20 mouse cellular contexts compared by ENCODE assay signal in the genomic region with DNA sequence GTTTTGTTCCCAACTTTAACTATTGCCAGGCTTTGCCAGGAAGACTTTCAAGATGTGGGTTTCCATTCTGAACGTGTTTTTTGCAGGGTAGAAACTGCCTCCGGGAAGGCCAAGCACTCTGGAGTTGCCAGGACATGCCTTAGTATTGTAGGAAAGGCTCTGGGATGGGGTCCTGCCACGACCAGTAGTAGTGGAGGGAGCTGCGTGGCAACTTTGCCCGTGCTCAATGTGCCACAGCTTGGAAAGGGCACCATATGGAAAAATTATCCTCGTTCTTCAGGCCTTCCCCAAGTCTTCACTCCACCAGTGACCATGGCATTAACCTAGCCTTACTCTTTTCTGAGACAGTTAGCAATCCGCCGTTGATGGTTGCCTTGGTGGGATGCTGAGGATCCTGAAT.
DNase-seq lines count a peak whose midpoint lies in the region; TF ChIP-seq lines count a peak whose summit lies in the region.
"Had no signal": no experiment of that assay in that cellular context is flagged by ENCODE, and none has a peak within 500 bp of the region (broad histone marks: within the 10 kb centered on the region; RNA-seq: fewer than 3 reads in every experiment).

No protein-coding gene starts in this region.

- peaks cover 33% of the 10 kb centered on the region for H3K4me1 ChIP-seq in cerebellum, adult 2 months (ENCODE audit: control insufficient read depth, insufficient read depth, low read length)
- H3K4me1 ChIP-seq in brown adipose tissue, adult 24 weeks (ENCODE audit: control insufficient read depth, insufficient read depth, insufficient read length, low read length): peaks cover 44% of the 10 kb centered on the region

- H3K27ac ChIP-seq in cerebellum, adult 2 months (ENCODE audit: insufficient read depth, low read length): peak overlapping the region; percentile 32; the same call in 1 of the 2 replicates
- peak overlapping the region; percentile 96 for H3K27ac ChIP-seq in gastrocnemius, adult 2 months
- H3K27ac ChIP-seq in layer of hippocampus, adult 2 months: peak overlapping the region; percentile 100
- H3K27ac ChIP-seq in brown adipose tissue, adult 24 weeks (replicated peaks; ENCODE audit: low read depth, low read length): peak overlapping the region; percentile 15
- H3K27ac ChIP-seq: embryonic facial prominence, embryonic 10.5 days; embryonic facial prominence, embryonic 13.5 days; forebrain, embryonic 13.5 days; hindbrain, embryonic 10.5 days; hindbrain, embryonic 13.5 days; intestine, embryonic 15.5 days had no signal

- H3K27me3 ChIP-seq in cerebellum, adult 2 months (ENCODE audit: control insufficient read depth, insufficient read depth, low read length): no peaks in the 10 kb centered on the region

- peak in 1 of 2 experiments; percentile 41 for DNase-seq in cerebellum, adult 2 months
- DNase-seq in cerebellum, postnatal 4 days (ENCODE audit: low spot score in 2 of 2): no peak
- no peak for DNase-seq in gastrocnemius, adult 2 months
- DNase-seq in gastrocnemius, adult 18-20 months (ENCODE audit: low spot score): no peak
- no peak for DNase-seq in layer of hippocampus, adult 2 months (ENCODE audit: low spot score in 2 of 2)
- no peak for DNase-seq in layer of hippocampus, postnatal 25 days (ENCODE audit: extremely low spot score in 1 of 2, low spot score in 1 of 2)
- DNase-seq in embryo, embryonic 11 days: no peak
- DNase-seq: adrenal gland, adult 8-10 months; adrenal gland, postnatal 25 days; cerebellum, adult 11 months; cerebellum, adult 9-10 months; gastrocnemius, postnatal 10 days had no signal

- H3K4me3 ChIP-seq in cerebellum, adult 2 months (replicated peaks; ENCODE audit: insufficient read depth, low read depth, low read length): no peak overlapping the region
- H3K4me3 ChIP-seq in gastrocnemius, adult 2 months: no peak overlapping the region
- H3K4me3 ChIP-seq in layer of hippocampus, adult 2 months: no peak overlapping the region
- no peak overlapping the region for H3K4me3 ChIP-seq in brown adipose tissue, adult 24 weeks (ENCODE audit: insufficient read depth, low read depth, low read length)
- H3K4me3 ChIP-seq: embryonic facial prominence, embryonic 10.5 days; embryonic facial prominence, embryonic 13.5 days; erythroblast, embryonic 14.5 days; forebrain, embryonic 13.5 days; hindbrain, embryonic 10.5 days; hindbrain, embryonic 13.5 days; intestine, embryonic 15.5 days had no signal

- no peak for TF ChIP-seq CTCF in cerebellum, adult 2 months (IDR thresholded peaks at IDR 0.05; ENCODE audit: borderline replicate concordance, insufficient read depth, low read depth, low read length)
- no peak for TF ChIP-seq CTCF in gastrocnemius, adult 2 months (IDR thresholded peaks at IDR 0.05)
- no peak for TF ChIP-seq CTCF in layer of hippocampus, adult 2 months (conservative IDR thresholded peaks at IDR 0.05)

- 62% methylated on average over 8 of the region's 8 CpGs for WGBS in cerebellum, adult 2 months

- no peak for TF ChIP-seq POLR2A in cerebellum, adult 2 months (IDR thresholded peaks at IDR 0.05; ENCODE audit: borderline replicate concordance, insufficient read depth, low read length)

- intact Hi-C loops in gastrocnemius, adult 2 months (cut with DNase I): no loop called here

Comparison
In these comparisons a context has a peak if more than half of its experiments do, and no peak if none do; other contexts are left out.
1. H3K27ac ChIP-seq: peak in every context shown above with its lines; median percentile 100 in layer of hippocampus, adult 2 months; 96 in gastrocnemius, adult 2 months; 32 in cerebellum, adult 2 months; 15 in brown adipose tissue, adult 24 weeks.